Mouse (Mus musculus): ENCODE data around the gene Urb2. TPM values are rescaled to one million over a fixed set of nuclear protein-coding genes. Genes with fewer than 3 reads are reported as not detected.

Gene Urb2
- total RNA-seq, 2 experiments from 2014 or later = 5.3 to 6.3 TPM

- DNase-seq (ENCODE audit: low spot score) = no peak
Measured at GRCm38 (mm10) chr8:124077377-124077776, 56.1 kb downstream of the Urb2 start.

DNA sequence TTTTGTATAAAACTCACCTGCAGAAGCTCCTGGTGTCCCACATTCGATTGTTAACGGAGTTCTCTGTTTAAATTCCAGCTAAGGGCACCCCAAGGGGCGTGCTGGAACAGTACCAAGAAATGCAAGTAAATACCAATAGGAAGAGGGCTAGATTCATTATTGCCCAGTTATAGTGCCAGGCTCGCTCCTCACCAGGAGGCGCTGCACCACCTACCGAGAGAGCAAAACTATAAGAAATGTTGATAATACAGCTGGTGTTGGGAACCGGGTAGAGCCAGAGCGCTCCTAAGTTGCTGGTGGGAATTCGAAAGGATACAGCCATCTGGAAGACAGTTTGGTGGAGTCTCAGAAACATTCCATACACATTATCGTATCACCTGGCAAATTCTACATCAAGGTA, 56.7 kb downstream of the Urb2 start:
- no peak for DNase-seq (ENCODE audit: low spot score)

DNA sequence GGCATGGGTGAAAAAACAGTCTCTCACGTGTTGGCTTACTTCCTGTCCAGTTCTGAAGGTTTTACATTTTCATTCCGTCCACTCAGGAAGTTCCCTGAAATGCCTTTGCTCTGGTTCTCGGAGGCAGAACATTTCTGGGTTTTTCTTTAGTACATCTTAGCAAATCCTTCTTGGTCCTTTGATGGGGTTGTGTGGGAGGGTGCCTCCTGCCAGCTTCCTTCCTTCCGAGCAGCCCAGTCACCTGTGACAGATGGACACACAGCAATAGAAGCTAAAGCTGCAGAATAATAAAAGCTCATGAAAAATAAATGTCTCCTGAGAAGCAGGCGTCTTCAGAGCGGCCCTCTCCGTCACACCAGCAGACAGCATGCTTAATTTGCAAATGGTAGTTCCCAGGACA, 57.7 kb downstream of the Urb2 start:
- DNase-seq (ENCODE audit: low spot score) = no peak

DNA sequence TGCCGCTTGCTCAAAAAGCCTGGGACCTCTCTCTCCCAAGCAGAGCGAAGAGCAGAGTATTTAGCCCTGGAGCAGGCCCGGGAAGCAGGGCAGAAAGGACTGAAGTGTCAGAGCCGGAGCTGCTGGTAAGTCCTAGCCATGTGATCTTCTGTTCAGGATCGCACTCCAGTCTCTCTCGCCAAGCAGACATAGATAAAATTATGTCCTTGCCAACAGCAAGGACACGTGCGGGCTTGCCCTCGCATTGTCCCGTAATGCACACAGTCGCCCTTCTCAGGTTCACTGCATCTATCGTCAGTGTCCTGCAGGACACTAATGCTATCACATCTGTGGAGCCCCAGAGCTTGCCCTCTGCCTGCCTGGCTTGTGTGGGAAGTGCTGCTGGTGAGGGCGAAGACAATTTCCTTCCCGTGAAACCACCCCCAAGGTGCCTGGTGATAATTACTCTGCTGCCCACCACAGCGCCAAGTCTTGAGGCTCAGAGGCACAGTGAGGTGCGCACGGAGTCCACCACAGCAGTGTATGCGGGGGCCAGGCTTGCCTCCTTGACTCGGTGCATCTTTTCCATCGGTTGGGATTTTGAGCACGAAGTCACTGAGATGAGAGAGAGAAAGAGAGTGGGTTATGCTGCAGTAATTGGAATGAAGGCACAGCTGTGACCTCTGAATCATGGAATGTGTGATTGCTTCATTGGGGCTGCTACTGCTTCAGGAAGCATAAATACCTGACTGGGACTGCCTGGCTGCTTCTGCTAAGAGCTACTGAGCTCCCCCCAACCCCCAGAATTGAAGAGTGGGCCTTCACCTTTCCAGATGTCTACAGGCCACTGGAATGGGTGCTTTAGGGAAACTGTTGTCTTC, 59.4 kb downstream of the Urb2 start:
- no peak for DNase-seq (ENCODE audit: low spot score)

- no peak for DNase-seq (ENCODE audit: low spot score)
Measured at GRCm38 (mm10) chr8:124082616-124083015, 61.3 kb downstream of the Urb2 start.

- no peak for DNase-seq (ENCODE audit: low spot score)
Measured at GRCm38 (mm10) chr8:124083611-124084010, 62.3 kb downstream of the Urb2 start.

DNA sequence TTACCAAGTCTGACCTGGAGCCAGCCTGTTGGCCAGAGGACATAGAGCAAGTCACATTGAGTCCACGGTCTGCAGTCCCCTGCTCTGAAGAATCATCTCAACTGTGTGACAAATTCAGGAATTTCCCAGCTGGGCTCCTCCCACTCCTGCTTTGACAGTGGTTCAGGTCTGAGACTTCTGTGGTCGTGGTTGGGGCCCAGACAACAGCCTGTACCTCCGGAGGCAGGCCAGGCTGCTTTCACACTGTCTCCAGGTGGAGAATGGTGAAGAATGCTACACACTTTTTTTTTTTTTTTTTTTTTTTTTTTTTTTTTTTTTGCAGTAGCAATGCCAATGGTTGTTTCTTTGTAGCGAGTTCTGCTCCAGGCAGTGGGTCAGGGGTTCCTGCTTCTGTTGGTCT, 64.4 kb downstream of the Urb2 start:
- DNase-seq (ENCODE audit: low spot score) = no peak

DNA sequence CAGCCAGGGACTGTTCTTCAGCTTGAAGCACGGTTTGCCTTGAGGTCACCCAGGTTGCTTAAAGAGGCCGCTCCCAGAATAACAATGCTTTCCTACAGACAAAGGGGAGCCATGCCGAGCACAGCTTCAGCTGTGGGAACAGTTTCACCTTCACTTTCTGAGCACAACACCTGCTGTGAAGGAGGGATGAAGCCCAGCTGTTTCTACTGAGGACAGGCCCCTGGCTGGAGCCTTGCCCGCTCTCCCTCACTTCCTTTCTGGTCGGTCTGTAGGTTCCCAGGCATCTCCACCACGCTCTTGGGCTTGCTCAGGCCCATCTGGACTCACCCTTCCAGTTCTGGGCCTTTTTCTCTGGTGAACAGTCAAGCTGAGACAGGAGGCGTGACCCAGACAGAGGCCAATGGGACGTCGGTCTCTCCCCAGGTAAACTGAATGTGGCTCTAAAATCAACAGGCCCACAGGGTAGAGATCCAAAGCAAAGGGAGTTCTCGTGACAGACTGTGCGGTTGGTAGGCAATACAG, 66.8 kb downstream of the Urb2 start:
- DNase-seq (ENCODE audit: low spot score) = no peak

DNA sequence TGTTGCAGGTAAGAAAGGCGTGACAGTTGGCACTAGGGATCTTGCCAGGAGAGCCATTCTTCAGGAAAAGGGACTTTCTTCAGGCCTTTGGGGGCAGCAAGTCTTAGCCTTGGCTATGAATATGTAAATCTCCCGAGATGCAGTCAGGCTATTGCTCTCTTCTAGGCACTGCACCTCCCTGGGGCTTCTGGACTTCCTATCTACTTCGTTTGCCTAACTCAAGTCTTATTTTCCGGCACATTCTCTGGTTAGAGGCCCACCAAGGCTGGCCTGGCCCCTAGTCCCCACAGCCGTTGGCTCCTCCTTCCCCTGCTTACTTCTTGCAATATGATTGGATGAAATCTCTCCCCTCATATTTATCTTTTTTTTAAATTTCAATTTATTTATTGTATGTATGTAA, 67.7 kb downstream of the Urb2 start:
- DNase-seq (ENCODE audit: low spot score) = no peak

DNA sequence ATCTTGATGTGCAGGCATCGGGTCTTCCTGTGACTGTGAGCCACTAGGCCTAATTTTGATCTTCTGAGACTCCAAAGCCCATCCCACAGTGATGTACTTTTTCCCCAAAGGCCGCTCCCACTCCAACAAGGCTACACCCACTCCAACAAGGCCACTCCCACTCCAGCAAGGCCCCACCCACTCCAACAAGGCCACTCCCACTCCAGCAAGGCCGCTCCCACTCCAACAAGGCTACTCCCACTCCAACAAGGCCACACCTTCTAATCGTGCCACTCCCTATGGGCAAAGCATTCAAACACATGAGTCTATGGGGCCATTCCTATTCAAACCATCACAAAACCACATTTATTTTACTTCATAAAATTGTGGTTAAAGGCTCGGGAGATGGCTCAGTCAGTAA, 69.2 kb downstream of the Urb2 start:
- DNase-seq (ENCODE audit: low spot score) = no peak

Small RNAs within 50 kb of the gene (microRNA-seq; reads per million reads assigned to microRNA genes)
- gene Mir1967 = not detected

Other genes with a start within 250 kb of the Urb2 start
- 10 to 100 TPM; 14.8 to 14.9 TPM for gene Rab4a, start 215.5 kb upstream of the Urb2 start, total RNA-seq (2021)
- under 1 TPM; 0.21 to 0.26 TPM for gene Ccsap, start 161.3 kb upstream of the Urb2 start, total RNA-seq (2021)
- gene Acta1, start 126.8 kb upstream of the Urb2 start, total RNA-seq (2021) = over 10,000 TPM; 42,846 to 52,629 TPM
- gene Nup133, start 72.2 kb upstream of the Urb2 start, total RNA-seq (2021) = 10 to 100 TPM in 1 of 2 experiments, 1 to 10 TPM in 1; 9.8 to 10.4 TPM
- gene Abcb10, start 38.4 kb upstream of the Urb2 start, total RNA-seq (2021) = 10 to 100 TPM; 16.5 to 17.5 TPM
- 10 to 100 TPM; 11.9 to 13.8 TPM for gene Taf5l, start 111 bp upstream of the Urb2 start, total RNA-seq (2021)
- gene Galnt2, start 209.9 kb downstream of the Urb2 start, total RNA-seq (2021) = 10 to 100 TPM; 40.3 to 42.5 TPM

All from gastrocnemius, adult 18-20 months (tissue).